Mouse (Mus musculus) embryonic facial prominence, embryonic 10.5 days (tissue): ENCODE data around the gene Ddc. TPM values are rescaled to one million over a fixed set of nuclear protein-coding genes. Genes with fewer than 3 reads are reported as not detected.

Experiments
- DNase-seq: peaks from one replicate; pipeline ENCODE4 v3.0.0-alpha.2; 2017; ENCODE audit warnings: low spot score
- H3K27ac ChIP-seq: fragments of 300-500 bp; sonication (generic); replicated peaks from 2 replicates; pipeline ENCODE4 v1.5.1; 2016; ENCODE audit warnings: mild to moderate bottlenecking
- H3K27me3 ChIP-seq: fragments of 300-500 bp; sonication (generic); replicated peaks from 2 replicates; pipeline ENCODE4 v1.6.1; 2016; ENCODE audit warnings: low read depth, mild to moderate bottlenecking; ENCODE audit not compliant: poor library complexity, severe bottlenecking
- H3K36me3 ChIP-seq: fragments of 300-500 bp; sonication (generic); replicated peaks from 2 replicates; pipeline ENCODE4 v1.6.1; 2016; ENCODE audit warnings: mild to moderate bottlenecking, moderate library complexity
- H3K4me1 ChIP-seq: fragments of 300-500 bp; sonication (generic); 2 replicates; pipeline ENCODE4 v1.6.1; 2016
- H3K4me3 ChIP-seq: fragments of 300-500 bp; sonication (generic); 2 replicates; pipeline ENCODE4 v1.5.1; 2016; ENCODE audit warnings: mild to moderate bottlenecking, moderate library complexity
- H3K9me3 ChIP-seq: fragments of 300-500 bp; sonication (generic); 2 replicates; pipeline ENCODE4 v1.6.1; 2016; ENCODE audit warnings: mild to moderate bottlenecking
- WGBS: fragments of 180-500 bp; shearing (Covaris S2); methylation state at CpG from one replicate; pipeline ENCODE4 v1.1.7; 2016; 5-methylcytosine and 5-hydroxymethylcytosine counted together
- polyA plus RNA-seq: library from polyadenylated mRNA; unstranded; fragments of >200 nt; fragmentation: Nextera tagmentation; extraction: Ambion mirVana; gene quantifications from 2 replicates; pipeline ENCODE4 v1.2.1, GENCODE M21; 2016

The Ddc gene
- polyA plus RNA-seq, 1 experiment from 2014 or later = 6.9 TPM

DNA sequence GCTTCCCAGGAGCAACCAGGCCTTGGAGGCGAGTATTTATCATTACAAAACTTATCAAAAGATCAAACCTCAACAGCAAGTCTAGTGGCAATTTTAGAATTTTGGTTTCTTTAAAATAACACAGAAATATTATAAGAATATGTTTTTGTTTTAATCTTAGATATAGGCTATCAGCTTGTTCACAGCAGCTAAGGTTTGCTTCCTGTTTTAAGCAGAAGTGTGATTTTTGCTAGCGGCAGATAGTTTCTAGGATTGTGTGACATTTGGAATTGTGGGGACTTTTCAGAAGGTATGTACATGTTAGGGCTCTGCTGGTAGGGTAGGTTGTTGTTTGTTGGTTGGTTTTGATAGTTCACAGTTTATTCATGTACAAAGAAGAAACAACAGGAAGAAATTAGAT is 2.5 kb downstream of the Ddc start:
- Histone ChIP-seq H3K27ac (no peak overlapping the region), H3K36me3 (no peaks in the 10 kb centered on the region)
- WGBS = 88% methylated on average over 2 of the region's 2 CpGs

DNA sequence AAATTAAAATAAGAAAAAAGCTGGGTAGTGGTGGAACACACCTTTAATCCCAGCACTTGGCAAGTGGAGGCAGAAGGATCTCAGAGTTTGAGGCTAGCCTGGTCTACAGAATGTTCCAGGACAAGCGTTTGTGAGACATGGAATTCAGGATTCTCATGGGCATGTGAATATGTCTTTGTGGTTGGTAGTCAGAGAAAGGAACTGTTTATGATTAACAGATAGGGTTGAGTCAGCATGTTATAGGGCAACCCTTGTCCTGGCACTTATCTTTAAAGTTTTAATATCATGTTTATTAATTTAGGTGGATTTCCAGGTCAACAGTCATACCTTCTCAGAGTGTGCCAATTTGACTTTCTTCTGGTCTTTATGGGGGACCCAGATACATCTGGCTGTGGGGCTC is 4.2 kb downstream of the Ddc start:
- Histone ChIP-seq H3K27me3 (no peaks in the 10 kb centered on the region), H3K4me1 (peaks cover 28% of the 10 kb centered on the region), H3K36me3 (no peaks in the 10 kb centered on the region), H3K9me3 (no peaks in the 10 kb centered on the region), H3K4me3 (no peak overlapping the region), H3K27ac (no peak overlapping the region)
- DNase-seq = no peak
- WGBS = 90% methylated on average over 1 of the region's 1 CpGs

More for the DNA sequence above, 2.5 kb downstream of the Ddc start:
- H3K4me1 ChIP-seq = peaks cover 13% of the 10 kb centered on the region
- no peak for DNase-seq
- no peaks in the 10 kb centered on the region for H3K27me3 ChIP-seq
- no peaks in the 10 kb centered on the region for H3K9me3 ChIP-seq
- H3K4me3 ChIP-seq = no peak overlapping the region

DNA sequence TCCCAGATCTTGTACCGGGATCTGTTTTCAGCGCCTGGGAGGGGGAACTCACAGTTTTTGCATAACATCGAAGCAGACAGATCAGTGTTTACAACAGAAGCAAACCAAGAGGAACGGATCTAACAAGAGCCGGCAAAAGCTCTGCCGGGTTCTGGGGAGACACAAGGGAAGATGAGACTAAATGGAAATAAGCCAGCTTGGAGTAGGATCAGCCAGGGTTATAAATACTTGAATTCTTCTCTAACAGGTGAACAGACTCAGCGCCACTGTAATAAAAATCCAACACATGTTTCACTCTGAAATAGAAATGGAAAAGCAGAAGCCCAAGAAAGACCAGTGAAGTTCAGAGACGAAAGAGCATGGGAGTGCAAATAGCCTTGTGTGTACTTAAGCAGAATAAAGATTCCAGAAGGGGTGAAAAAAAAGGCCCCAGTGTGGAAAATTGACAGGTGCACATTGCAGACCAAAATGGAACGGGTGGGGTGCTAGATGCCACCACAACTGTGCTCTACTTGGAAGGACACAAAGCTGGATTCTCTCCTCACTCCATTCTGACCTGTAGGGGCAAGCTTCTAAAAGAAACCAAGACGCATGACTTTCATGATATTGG is 4.8 kb downstream of the Ddc start:
- H3K4me3 ChIP-seq = no peak overlapping the region
- no peak for DNase-seq
- H3K27me3 ChIP-seq = no peaks in the 10 kb centered on the region
- peaks cover 33% of the 10 kb centered on the region for H3K4me1 ChIP-seq
- WGBS = 58% methylated on average over 10 of the region's 10 CpGs
- no peaks in the 10 kb centered on the region for H3K36me3 ChIP-seq
- no peak overlapping the region for H3K27ac ChIP-seq
- H3K9me3 ChIP-seq = no peaks in the 10 kb centered on the region

DNA sequence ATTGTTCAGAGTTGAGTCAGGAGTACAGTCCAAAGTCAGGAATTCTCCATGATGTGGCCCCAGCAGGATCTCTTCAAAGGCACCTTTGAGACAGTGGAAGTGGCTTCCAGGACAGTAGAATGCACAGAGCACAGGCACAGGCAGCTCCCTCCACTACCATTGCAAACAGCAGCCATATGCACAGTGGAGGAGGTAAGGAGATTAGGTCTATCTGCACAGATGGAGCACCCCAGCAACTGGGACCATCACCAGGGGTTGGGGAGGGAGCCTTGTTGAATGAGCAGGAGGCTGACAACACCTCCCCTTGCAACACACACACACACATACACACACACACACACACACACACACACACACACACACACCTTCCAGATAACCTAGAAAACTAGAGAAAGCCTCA is 6.1 kb downstream of the Ddc start:
- Histone ChIP-seq H3K36me3 (no peaks in the 10 kb centered on the region), H3K9me3 (no peaks in the 10 kb centered on the region), H3K27me3 (no peaks in the 10 kb centered on the region), H3K4me1 (peaks cover 40% of the 10 kb centered on the region), H3K27ac (0 out of 2 replicates have a peak overlapping the region, but pooled peaks have one; percentile 21), H3K4me3 (no peak overlapping the region)
- no peak for DNase-seq

DNA sequence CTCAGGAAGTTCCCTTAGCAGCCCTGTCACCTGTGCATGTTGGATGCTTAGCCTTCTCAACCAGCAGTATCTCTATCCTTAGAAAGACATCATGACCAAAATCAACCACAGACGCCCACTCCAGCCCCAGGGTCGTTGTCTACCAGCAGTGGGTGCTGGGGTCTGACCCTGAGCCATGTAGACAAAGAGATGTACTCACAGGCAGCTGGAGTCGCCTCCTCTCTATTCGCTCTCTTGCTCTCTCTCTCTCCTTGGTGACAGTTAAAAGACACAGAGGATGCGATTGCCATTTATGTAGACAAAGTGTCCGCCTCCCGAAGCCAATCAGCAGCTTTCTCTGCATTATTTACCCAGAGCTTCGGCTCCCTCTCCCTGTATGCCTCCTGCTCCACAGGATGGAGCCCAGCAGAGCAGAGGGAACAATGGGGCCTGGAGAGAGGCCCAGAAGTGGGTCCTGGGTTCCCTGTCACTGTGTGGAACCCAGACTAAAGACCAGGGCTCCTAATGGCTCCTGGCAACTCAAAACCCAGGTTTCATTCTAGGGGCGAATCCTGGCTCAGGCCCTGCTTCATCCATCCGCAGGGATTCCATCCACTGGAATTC is 7.7 kb downstream of the Ddc start:
- H3K4me3 ChIP-seq = no peak overlapping the region
- H3K4me1 ChIP-seq = peaks cover 51% of the 10 kb centered on the region

DNA sequence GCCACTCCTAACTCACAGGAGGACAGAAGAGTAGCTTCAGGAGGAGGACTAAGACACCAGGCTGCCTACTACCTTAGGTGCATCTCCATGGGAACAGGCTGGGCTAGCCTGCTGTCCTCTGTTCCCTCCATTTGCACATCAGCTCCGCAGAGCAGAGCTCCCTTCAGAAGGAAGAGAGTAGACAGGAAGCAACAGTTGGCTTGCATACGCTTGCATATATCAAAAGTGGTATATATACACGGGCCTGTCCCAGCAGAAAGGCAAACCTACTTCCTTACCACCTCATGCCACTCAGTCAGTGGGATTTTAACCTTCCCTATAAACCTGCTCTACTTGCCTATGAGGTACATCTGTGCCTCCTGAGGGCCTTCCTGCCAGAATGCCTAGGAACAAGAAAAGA is 9.2 kb downstream of the Ddc start:
- 85% methylated on average over 3 of the region's 3 CpGs for WGBS
- H3K27me3 ChIP-seq = no peaks in the 10 kb centered on the region
- peaks cover 66% of the 10 kb centered on the region for H3K4me1 ChIP-seq
- H3K9me3 ChIP-seq = no peaks in the 10 kb centered on the region
- DNase-seq = no peak
- H3K36me3 ChIP-seq = no peaks in the 10 kb centered on the region
- peak overlapping the region; percentile 68 for H3K27ac ChIP-seq
- no peak overlapping the region for H3K4me3 ChIP-seq

More for the DNA sequence above, 7.7 kb downstream of the Ddc start:
- H3K27me3 ChIP-seq = no peaks in the 10 kb centered on the region
- H3K36me3 ChIP-seq = no peaks in the 10 kb centered on the region
- no peaks in the 10 kb centered on the region for H3K9me3 ChIP-seq
- WGBS = 65% methylated on average over 10 of the region's 10 CpGs
- DNase-seq = no peak
- peak overlapping the region; percentile 70 for H3K27ac ChIP-seq

DNA sequence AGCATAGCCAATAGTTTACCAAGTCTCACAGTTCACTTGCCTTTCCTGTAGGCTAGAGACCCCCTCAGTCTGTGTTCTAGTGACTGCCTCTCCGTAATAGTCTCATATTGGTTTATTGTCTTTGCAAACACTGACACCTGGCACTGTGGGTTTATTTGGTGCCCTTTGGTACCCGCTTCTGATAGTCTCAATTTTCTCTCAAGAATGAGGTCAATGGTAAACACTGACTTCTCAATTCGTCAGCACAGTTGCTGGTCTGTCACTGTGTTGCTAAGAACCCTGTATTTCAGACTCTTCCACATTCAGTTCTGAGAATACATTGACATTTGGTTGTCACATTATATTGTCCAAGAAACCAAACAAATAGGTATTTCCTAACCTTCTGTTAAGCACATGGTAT is 9.9 kb downstream of the Ddc start:
- WGBS = 76% methylated on average over 3 of the region's 3 CpGs
- Histone ChIP-seq H3K27ac (no peak overlapping the region), H3K4me3 (no peak overlapping the region), H3K9me3 (no peaks in the 10 kb centered on the region), H3K27me3 (no peaks in the 10 kb centered on the region), H3K4me1 (peaks cover 69% of the 10 kb centered on the region), H3K36me3 (no peaks in the 10 kb centered on the region)
- DNase-seq = no peak

DNA sequence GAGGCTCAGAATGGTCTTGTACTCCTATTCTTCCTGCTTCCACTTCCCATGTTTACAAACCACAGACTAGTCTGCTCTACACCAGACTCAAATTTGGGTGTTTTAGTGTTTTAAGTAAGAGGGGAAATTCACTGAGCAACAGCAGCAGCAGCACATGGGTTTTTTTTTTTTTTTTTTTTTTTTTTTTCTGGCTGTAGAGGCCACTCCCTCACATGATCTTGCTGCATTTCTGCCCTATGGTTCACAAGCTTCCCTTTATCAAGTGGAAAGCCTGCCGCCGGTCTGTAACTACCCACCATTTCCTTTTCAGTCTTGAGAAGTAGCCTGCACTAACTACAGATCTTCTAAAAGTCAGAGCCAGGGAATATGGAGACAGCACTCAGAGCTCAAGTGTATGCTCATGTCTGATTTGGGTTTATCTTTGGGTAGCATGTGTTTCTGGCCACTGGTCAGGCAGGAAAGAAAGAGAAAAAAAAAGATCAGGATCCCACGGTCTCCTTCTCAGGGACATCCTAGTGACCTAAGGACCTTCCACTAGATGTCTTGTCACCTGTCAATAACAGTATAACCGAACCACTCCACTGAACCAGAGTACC is 11.4 kb downstream of the Ddc start:
- peaks cover 82% of the 10 kb centered on the region for H3K4me1 ChIP-seq
- no peaks in the 10 kb centered on the region for H3K27me3 ChIP-seq
- peak overlapping the region; percentile 61 for H3K27ac ChIP-seq
- H3K9me3 ChIP-seq = no peaks in the 10 kb centered on the region
- WGBS = 41% methylated on average over 4 of the region's 4 CpGs
- no peak for DNase-seq
- H3K4me3 ChIP-seq = no peak overlapping the region
- H3K36me3 ChIP-seq = no peaks in the 10 kb centered on the region

DNA sequence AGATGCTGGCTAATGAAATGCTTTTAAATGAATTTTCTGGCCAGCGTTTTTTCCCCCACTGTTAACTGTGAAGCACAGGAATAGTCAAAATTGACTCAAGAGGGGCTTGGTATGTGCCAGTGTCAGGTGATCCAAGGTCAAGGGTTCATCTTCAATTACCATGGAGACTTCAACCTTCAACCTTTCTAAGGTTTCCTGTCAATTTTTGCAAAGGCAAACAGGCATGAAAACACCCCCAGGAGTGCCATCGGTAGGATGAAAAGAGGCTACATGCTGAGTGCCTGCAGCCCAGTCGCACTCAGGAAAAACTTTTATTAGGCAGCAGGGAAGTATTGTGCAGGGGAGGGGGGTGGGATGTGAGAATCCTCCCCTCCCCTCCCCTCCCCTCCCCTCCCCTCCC is 12.0 kb downstream of the Ddc start:
- WGBS = 4% methylated on average over 3 of the region's 3 CpGs
- H3K27me3 ChIP-seq = no peaks in the 10 kb centered on the region
- peak overlapping the region; percentile 61 for H3K27ac ChIP-seq
- no peak overlapping the region for H3K4me3 ChIP-seq
- peaks cover 88% of the 10 kb centered on the region for H3K4me1 ChIP-seq
- DNase-seq = peak; percentile 57
- no peaks in the 10 kb centered on the region for H3K9me3 ChIP-seq
- H3K36me3 ChIP-seq = no peaks in the 10 kb centered on the region

DNA sequence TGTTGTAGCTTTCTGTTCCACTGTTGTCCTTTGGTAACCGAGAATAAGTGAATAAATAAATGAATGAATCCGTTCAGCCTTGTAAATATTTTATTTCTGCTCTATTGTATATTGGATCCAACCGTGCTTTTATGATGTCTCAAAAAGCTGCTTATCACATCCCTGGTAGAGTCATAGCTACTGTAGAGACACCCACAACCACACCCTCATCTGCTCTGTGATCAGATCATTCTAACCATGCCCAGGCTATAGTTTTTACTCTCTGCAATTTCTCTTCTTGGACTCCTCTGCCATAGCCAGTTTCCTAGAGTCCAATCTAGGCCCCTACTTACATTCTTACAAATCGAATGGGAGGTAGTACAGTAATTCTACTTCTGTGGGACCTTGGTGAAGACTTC is 12.7 kb downstream of the Ddc start:
- WGBS = 85% methylated on average over 4 of the region's 4 CpGs

DNA sequence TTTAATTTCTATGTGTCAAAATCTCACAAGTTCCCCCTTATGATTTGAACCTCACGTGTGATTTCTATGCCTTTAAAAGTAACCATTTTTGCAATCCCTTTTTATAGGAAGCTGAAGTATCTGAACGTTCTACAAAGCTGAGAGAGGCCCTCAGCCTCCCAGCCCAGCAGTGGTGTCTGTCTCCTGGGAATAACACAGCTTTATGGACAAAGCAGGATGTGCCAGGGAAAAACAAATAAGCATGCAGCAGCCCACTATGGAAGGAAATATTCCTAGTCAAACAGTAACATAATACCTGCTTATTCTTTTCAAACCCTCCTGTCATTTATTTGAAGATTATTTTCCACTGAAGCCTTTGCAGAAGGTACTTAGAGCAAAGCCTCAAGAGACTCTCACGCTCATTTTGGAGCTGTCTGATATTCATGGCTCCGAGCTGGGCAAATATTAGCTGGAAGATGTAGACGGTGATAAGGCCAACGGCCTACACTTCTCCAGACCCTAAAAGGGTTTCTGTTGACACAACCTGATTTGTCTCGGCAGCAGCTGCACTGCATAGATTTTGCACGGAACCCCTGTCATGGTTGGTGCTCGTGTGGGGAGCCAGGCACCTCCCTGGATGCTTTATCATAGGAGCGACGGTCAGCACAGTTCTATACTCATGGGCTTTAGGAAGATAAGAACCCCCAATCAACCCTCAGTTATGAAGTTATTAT is 13.3 kb downstream of the Ddc start:
- H3K4me1 ChIP-seq = peaks cover 89% of the 10 kb centered on the region
- H3K27me3 ChIP-seq = no peaks in the 10 kb centered on the region
- no peak overlapping the region for H3K4me3 ChIP-seq
- no peak for DNase-seq
- H3K27ac ChIP-seq = peak overlapping the region; percentile 61
- no peaks in the 10 kb centered on the region for H3K36me3 ChIP-seq
- WGBS = 47% methylated on average over 11 of the region's 11 CpGs
- no peaks in the 10 kb centered on the region for H3K9me3 ChIP-seq

More for the DNA sequence above, 12.7 kb downstream of the Ddc start:
- Histone ChIP-seq H3K36me3 (no peaks in the 10 kb centered on the region), H3K27me3 (no peaks in the 10 kb centered on the region), H3K4me3 (no peak overlapping the region), H3K9me3 (no peaks in the 10 kb centered on the region), H3K4me1 (peaks cover 89% of the 10 kb centered on the region), H3K27ac (peak overlapping the region; percentile 61)
- DNase-seq = no peak

DNA sequence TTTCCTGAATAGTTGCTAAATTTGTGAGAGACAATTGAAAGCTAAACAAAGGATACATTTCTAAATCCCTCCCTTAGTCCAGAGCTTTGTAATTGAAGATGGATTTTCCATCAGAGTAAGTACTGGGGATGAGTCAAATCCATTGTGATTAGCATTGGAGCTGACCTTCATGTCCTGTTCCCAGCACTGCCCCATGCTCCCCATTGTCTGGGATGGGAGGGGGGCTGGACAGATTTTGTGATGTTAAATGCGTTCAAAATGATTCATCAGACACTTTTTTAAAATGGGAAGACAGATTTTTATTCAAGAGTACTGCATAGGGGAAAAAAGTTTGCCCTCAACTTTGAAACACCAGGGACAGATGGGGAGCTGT is 16.2 kb downstream of the Ddc start:
- DNase-seq = no peak
- Histone ChIP-seq H3K4me3 (no peak overlapping the region), H3K36me3 (no peaks in the 10 kb centered on the region), H3K4me1 (peaks cover 98% of the 10 kb centered on the region), H3K27me3 (no peaks in the 10 kb centered on the region), H3K27ac (peak overlapping the region; percentile 90), H3K9me3 (no peaks in the 10 kb centered on the region)
- WGBS = 58% methylated on average over 1 of the region's 1 CpGs
